Mouse (Mus musculus): Measurements from ENCODE around the gene Olfr642. TPM values are rescaled to one million over a fixed set of nuclear protein-coding genes. Genes with fewer than 3 reads are reported as not detected.

Gene Olfr642
- polyA plus RNA-seq, 1 experiment, result not detected

DNA sequence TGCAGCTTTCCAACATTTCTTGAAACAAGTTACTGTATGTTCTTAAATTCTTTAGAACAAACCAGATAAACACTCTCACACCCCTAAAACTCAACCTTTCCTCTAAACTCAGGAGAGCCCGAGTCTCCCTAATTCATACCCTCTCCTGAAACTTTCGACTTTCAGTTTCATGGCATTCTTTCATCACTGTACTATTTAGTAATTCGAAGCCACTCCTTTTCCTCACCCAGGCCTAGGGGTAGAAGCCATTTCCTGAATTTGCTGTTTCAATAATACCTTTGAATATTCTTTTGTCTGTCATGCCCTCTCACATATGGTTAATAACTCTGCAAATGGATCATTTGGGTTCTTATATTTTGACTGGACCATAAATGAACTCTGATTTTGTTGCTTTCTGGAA lies 25.5 kb downstream of the Olfr642 start:
- Histone ChIP-seq H3K27ac (ENCODE audit: insufficient read depth, low read length) (no peak overlapping the region), H3K27me3 (ENCODE audit: control insufficient read depth, insufficient read depth, low read length) (no peaks in the 10 kb centered on the region), H3K36me3 (ENCODE audit: control insufficient read depth, insufficient read depth, low read length) (no peaks in the 10 kb centered on the region), H3K4me1 (ENCODE audit: control insufficient read depth, insufficient read depth, insufficient read length) (no peaks in the 10 kb centered on the region), H3K4me3 (ENCODE audit: extremely low read depth, insufficient read depth, insufficient read length) (no peak overlapping the region)
- no peak for DNase-seq (ENCODE audit: low read depth in 1 of 2, low spot score in 2 of 2)
- TF ChIP-seq CTCF (IDR thresholded peaks at IDR 0.05; ENCODE audit: extremely low read depth, insufficient read depth, insufficient read length, insufficient replicate concordance) (no peak), POLR2A (IDR thresholded peaks at IDR 0.05; ENCODE audit: low read depth, low read length) (no peak)
- WGBS, result 80% methylated on average over 3 of the region's 3 CpGs

DNA sequence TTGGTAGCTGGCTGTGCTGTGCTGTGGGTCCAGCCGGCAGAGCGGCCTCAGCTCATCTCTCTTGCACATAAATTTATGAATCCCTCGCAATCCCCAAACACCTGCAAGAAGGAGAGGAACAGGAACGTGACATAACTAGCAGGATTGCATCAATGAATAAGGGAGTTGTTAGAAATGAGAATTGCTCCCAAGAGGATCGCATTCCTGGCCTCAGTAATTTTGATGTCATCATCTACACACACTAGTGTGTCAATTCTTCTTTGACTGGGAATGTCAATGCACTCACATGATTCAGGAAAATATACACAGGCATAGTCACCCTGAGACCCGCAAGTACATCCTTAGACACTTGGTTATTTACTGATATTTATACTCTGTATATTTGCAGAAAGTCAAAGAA lies 27.0 kb downstream of the Olfr642 start, which contains the start of gene Olfr640:
TSS of gene Olfr640 (minus strand) at position 101 of the 400 bp plus-strand sequence.
- no peak for DNase-seq (ENCODE audit: low read depth in 1 of 2, low spot score in 2 of 2)
- no peak for TF ChIP-seq CTCF (IDR thresholded peaks at IDR 0.05; ENCODE audit: extremely low read depth, insufficient read depth, insufficient read length, insufficient replicate concordance)
- no peak for TF ChIP-seq POLR2A (IDR thresholded peaks at IDR 0.05; ENCODE audit: low read depth, low read length)
- no peaks in the 10 kb centered on the region for H3K36me3 ChIP-seq (ENCODE audit: control insufficient read depth, insufficient read depth, low read length)
- no peaks in the 10 kb centered on the region for H3K27me3 ChIP-seq (ENCODE audit: control insufficient read depth, insufficient read depth, low read length)
- no peak within 1 kb of the TSS for H3K27ac ChIP-seq (ENCODE audit: insufficient read depth, low read length)
- 84% methylated on average over 6 of the region's 6 CpGs for WGBS
- H3K4me3 ChIP-seq (ENCODE audit: extremely low read depth, insufficient read depth, insufficient read length), result no peak within 1 kb of the TSS
- no peaks in the 10 kb centered on the region for H3K4me1 ChIP-seq (ENCODE audit: control insufficient read depth, insufficient read depth, insufficient read length)

DNA sequence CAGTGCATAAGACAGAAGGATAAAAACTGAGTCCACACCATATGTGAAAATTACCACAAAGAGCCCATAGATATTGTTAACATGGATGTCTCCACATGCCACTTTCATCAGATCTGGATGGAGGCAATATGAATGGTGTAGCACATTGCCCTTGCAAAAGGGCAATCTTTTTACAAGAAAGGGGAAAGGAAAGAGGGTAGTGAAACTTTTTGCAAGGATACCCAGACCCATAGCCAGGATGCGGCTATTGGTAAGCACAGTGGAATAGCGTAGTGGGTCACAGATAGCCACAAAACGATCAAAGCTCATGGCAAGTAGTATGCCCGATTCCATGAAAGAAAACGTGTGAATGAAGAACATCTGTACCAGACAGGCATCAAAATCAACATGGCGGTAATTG lies 30.8 kb downstream of the Olfr642 start:
- 90% methylated on average over 6 of the region's 6 CpGs for WGBS
- H3K36me3 ChIP-seq (ENCODE audit: control insufficient read depth, insufficient read depth, low read length), result no peaks in the 10 kb centered on the region

DNA sequence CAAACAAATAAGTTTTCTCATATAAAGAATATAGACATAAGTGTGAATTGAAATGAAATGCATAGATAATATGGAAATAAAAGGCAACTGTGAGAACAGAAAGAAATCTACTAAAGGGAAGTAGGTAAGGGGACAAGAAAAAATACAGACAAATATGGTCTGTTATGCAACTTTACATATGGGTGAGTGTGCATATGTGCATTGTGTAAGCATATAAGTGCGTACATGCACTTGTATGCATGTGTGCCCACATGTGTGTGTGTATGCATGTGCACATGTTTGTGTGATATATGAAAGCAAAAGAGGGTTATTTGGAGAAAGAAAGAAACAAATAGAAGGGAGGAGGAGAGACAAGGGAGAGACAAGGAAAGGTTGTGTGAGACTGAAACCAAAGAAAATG lies 33.5 kb downstream of the Olfr642 start:
- no peak for DNase-seq (ENCODE audit: low read depth in 1 of 2, low spot score in 2 of 2)
- no peaks in the 10 kb centered on the region for H3K4me1 ChIP-seq (ENCODE audit: control insufficient read depth, insufficient read depth, insufficient read length)
- H3K27me3 ChIP-seq (ENCODE audit: control insufficient read depth, insufficient read depth, low read length), result no peaks in the 10 kb centered on the region
- no peak overlapping the region for H3K4me3 ChIP-seq (ENCODE audit: extremely low read depth, insufficient read depth, insufficient read length)
- no peak overlapping the region for H3K27ac ChIP-seq (ENCODE audit: insufficient read depth, low read length)
- no peaks in the 10 kb centered on the region for H3K36me3 ChIP-seq (ENCODE audit: control insufficient read depth, insufficient read depth, low read length)
- TF ChIP-seq CTCF (IDR thresholded peaks at IDR 0.05; ENCODE audit: extremely low read depth, insufficient read depth, insufficient read length, insufficient replicate concordance), result no peak
- no peak for TF ChIP-seq POLR2A (IDR thresholded peaks at IDR 0.05; ENCODE audit: low read depth, low read length)
- WGBS, result 83% methylated on average over 1 of the region's 1 CpGs

More for the DNA sequence above, 30.8 kb downstream of the Olfr642 start:
- DNase-seq (ENCODE audit: low read depth in 1 of 2, low spot score in 2 of 2), result no peak
- Histone ChIP-seq H3K4me3 (ENCODE audit: extremely low read depth, insufficient read depth, insufficient read length) (no peak overlapping the region), H3K27me3 (ENCODE audit: control insufficient read depth, insufficient read depth, low read length) (no peaks in the 10 kb centered on the region), H3K27ac (ENCODE audit: insufficient read depth, low read length) (no peak overlapping the region), H3K4me1 (ENCODE audit: control insufficient read depth, insufficient read depth, insufficient read length) (no peaks in the 10 kb centered on the region)
- TF ChIP-seq CTCF (IDR thresholded peaks at IDR 0.05; ENCODE audit: extremely low read depth, insufficient read depth, insufficient read length, insufficient replicate concordance) (no peak), POLR2A (IDR thresholded peaks at IDR 0.05; ENCODE audit: low read depth, low read length) (no peak)

DNA sequence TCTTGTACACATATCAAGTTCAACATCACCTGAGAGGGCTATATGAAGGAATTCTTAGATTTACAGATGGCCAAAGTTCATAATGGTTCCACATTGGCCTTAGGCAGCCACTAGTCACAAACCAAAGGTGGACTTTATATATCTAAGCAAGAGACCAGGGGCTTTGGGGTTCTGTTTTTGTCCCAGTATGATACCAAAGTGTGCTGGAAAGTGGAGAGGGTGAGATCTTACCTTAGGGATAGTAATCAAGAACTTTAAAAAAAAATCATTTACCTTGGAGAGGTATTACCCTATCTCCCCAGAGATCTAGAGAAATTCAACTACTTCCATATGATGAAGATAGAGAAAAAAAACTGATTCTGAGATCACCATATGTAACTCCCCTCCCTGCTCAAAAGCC lies 35.3 kb downstream of the Olfr642 start, which contains the start of gene Olfr639:
TSS of gene Olfr639 (minus strand) at position 101 of the 400 bp plus-strand sequence.
- Histone ChIP-seq H3K36me3 (ENCODE audit: control insufficient read depth, insufficient read depth, low read length) (no peaks in the 10 kb centered on the region), H3K27me3 (ENCODE audit: control insufficient read depth, insufficient read depth, low read length) (no peaks in the 10 kb centered on the region), H3K4me1 (ENCODE audit: control insufficient read depth, insufficient read depth, insufficient read length) (no peaks in the 10 kb centered on the region), H3K4me3 (ENCODE audit: extremely low read depth, insufficient read depth, insufficient read length) (no peak within 1 kb of the TSS), H3K27ac (ENCODE audit: insufficient read depth, low read length) (no peak within 1 kb of the TSS)
- no peak for DNase-seq (ENCODE audit: low read depth in 1 of 2, low spot score in 2 of 2)
- TF ChIP-seq POLR2A (IDR thresholded peaks at IDR 0.05; ENCODE audit: low read depth, low read length), result no peak
- TF ChIP-seq CTCF (IDR thresholded peaks at IDR 0.05; ENCODE audit: extremely low read depth, insufficient read depth, insufficient read length, insufficient replicate concordance), result no peak

DNA sequence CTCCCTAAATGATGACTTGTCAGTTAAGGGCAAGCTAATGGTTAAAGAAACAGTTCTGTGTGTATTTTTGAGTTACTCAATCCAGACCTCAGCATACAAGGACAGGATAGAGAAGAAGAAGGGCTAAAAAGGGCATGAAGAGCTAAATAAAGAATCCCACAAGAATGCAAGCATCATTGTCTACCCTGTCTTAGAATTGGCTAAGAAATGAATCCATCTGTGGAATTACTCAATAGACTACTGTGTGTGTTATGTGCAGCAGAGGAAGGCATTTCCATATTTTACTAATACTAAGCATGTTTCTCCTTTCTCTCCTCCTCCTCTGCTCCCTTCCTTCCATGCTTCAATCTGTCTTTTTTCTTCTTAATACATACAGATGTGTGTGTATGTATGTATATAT lies 53.3 kb downstream of the Olfr642 start:
- TF ChIP-seq POLR2A (IDR thresholded peaks at IDR 0.05; ENCODE audit: low read depth, low read length) (no peak), CTCF (IDR thresholded peaks at IDR 0.05; ENCODE audit: extremely low read depth, insufficient read depth, insufficient read length, insufficient replicate concordance) (no peak)
- DNase-seq (ENCODE audit: low read depth in 1 of 2, low spot score in 2 of 2), result no peak
- Histone ChIP-seq H3K27me3 (ENCODE audit: control insufficient read depth, insufficient read depth, low read length) (no peaks in the 10 kb centered on the region), H3K27ac (ENCODE audit: insufficient read depth, low read length) (no peak overlapping the region), H3K4me3 (ENCODE audit: extremely low read depth, insufficient read depth, insufficient read length) (no peak overlapping the region), H3K36me3 (ENCODE audit: control insufficient read depth, insufficient read depth, low read length) (no peaks in the 10 kb centered on the region), H3K4me1 (ENCODE audit: control insufficient read depth, insufficient read depth, insufficient read length) (no peaks in the 10 kb centered on the region)

DNA sequence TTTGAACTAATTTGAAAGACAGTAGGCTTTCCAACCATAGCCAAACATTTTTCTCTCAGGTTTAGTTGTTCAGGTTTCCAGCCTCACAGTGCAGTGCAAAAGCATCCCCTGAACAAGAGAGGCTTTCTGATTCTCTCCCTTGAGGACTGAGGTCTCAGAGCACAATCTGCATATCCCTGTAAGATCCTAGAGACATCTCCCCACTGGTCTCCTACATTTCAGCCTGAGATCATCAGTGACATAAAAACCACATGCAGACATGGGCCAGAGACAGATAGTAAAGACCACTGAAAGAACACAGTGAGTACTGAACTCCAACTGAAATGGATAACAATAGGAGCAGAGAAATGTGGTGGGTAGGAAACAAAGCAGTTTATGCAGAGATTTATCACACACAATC lies 54.0 kb downstream of the Olfr642 start, which contains the start of gene Olfr638:
TSS of gene Olfr638 (plus strand) at position 301 of the 400 bp plus-strand sequence.
- no peaks in the 10 kb centered on the region for H3K27me3 ChIP-seq (ENCODE audit: control insufficient read depth, insufficient read depth, low read length)
- no peak within 1 kb of the TSS for H3K27ac ChIP-seq (ENCODE audit: insufficient read depth, low read length)
- no peaks in the 10 kb centered on the region for H3K36me3 ChIP-seq (ENCODE audit: control insufficient read depth, insufficient read depth, low read length)
- H3K4me3 ChIP-seq (ENCODE audit: extremely low read depth, insufficient read depth, insufficient read length), result no peak within 1 kb of the TSS
- DNase-seq (ENCODE audit: low read depth in 1 of 2, low spot score in 2 of 2), result no peak
- no peaks in the 10 kb centered on the region for H3K4me1 ChIP-seq (ENCODE audit: control insufficient read depth, insufficient read depth, insufficient read length)
- no peak for TF ChIP-seq POLR2A (IDR thresholded peaks at IDR 0.05; ENCODE audit: low read depth, low read length)
- TF ChIP-seq CTCF (IDR thresholded peaks at IDR 0.05; ENCODE audit: extremely low read depth, insufficient read depth, insufficient read length, insufficient replicate concordance), result no peak

Other genes starting within 250 kb of the Olfr642 start
- 8,577 and 15,977 TPM in 2 replicates for gene Hbb-bt, start 238.7 kb downstream of the Olfr642 start, polyA plus RNA-seq (2012; rRNA removed)
- 71,783 and 120,196 TPM in 2 replicates for gene Hbb-bs, start 224.6 kb downstream of the Olfr642 start, polyA plus RNA-seq (2012; rRNA removed)
- gene Hbb-bh2, start 212.1 kb downstream of the Olfr642 start, polyA plus RNA-seq (2012; rRNA removed), result not detected in 2 replicates
- 0.15 TPM in 1 of 2 replicates, not detected in the other for gene Hbb-bh1, start 209.5 kb downstream of the Olfr642 start, polyA plus RNA-seq (2012; rRNA removed)
- gene Hbb-y, start 199.4 kb downstream of the Olfr642 start, polyA plus RNA-seq (2012; rRNA removed), result 0.14 TPM in 1 of 2 replicates, not detected in the other
- not detected in 2 replicates for gene Olfr66, start 166.4 kb downstream of the Olfr642 start, polyA plus RNA-seq (2012; rRNA removed)
- gene Olfr64, start 158.2 kb downstream of the Olfr642 start, polyA plus RNA-seq (2012; rRNA removed), result not detected in 2 replicates
- not detected in 2 replicates for gene Olfr65, start 149.2 kb downstream of the Olfr642 start, polyA plus RNA-seq (2012; rRNA removed)
- not detected in 2 replicates for gene Olfr631, start 123.8 kb downstream of the Olfr642 start, polyA plus RNA-seq (2012; rRNA removed)
- not detected in 2 replicates for gene Olfr632, start 118.3 kb downstream of the Olfr642 start, polyA plus RNA-seq (2012; rRNA removed)
- gene Olfr633, start 108.2 kb downstream of the Olfr642 start, polyA plus RNA-seq (2012; rRNA removed), result not detected in 2 replicates
- gene Olfr635, start 81.5 kb downstream of the Olfr642 start, polyA plus RNA-seq (2012; rRNA removed), result not detected in 2 replicates
- gene Olfr638, start 53.9 kb downstream of the Olfr642 start, polyA plus RNA-seq (2012; rRNA removed), result not detected in 2 replicates
- gene Olfr639, start 35.4 kb downstream of the Olfr642 start, polyA plus RNA-seq (2012; rRNA removed), result not detected in 2 replicates
- gene Olfr640, start 27.1 kb downstream of the Olfr642 start, polyA plus RNA-seq (2012; rRNA removed), result not detected in 2 replicates
- gene Olfr641, start 17.2 kb downstream of the Olfr642 start, polyA plus RNA-seq (2012; rRNA removed), result not detected in 2 replicates
- gene 4930516K23Rik, start 8.8 kb upstream of the Olfr642 start, polyA plus RNA-seq (2012; rRNA removed), result not detected in 2 replicates
- gene Olfr644, start 19.2 kb upstream of the Olfr642 start, polyA plus RNA-seq (2012; rRNA removed), result not detected in 2 replicates
- gene Olfr645, start 32.8 kb upstream of the Olfr642 start, polyA plus RNA-seq (2012; rRNA removed), result not detected in 2 replicates
- gene Olfr646, start 52.2 kb upstream of the Olfr642 start, polyA plus RNA-seq (2012; rRNA removed), result 0.08 TPM in 1 of 2 replicates, not detected in the other
- gene Ubqln5, start 77.2 kb upstream of the Olfr642 start, polyA plus RNA-seq (2012; rRNA removed), result not detected in 2 replicates
- gene Olfr643, start 84.7 kb upstream of the Olfr642 start, polyA plus RNA-seq (2012; rRNA removed), result not detected in 2 replicates
- gene Ubqln3, start 90.6 kb upstream of the Olfr642 start, polyA plus RNA-seq (2012; rRNA removed), result not detected in 2 replicates
- gene Ubqlnl, start 97.9 kb upstream of the Olfr642 start, polyA plus RNA-seq (2012; rRNA removed), result not detected in 2 replicates
- not detected in 2 replicates for gene Olfm5, start 112.2 kb upstream of the Olfr642 start, polyA plus RNA-seq (2012; rRNA removed)
- not detected in 2 replicates for gene Olfr648, start 130.7 kb upstream of the Olfr642 start, polyA plus RNA-seq (2012; rRNA removed)
- gene Olfr649, start 143.3 kb upstream of the Olfr642 start, polyA plus RNA-seq (2012; rRNA removed), result not detected in 2 replicates
- gene Trim6, start 166.1 kb upstream of the Olfr642 start, polyA plus RNA-seq (2012; rRNA removed), result 0.34 and 0.36 TPM in 2 replicates
- 13.5 and 14.5 TPM in 2 replicates for gene Trim34a, start 191.8 kb upstream of the Olfr642 start, polyA plus RNA-seq (2012; rRNA removed)
- 1.7 and 1.8 TPM in 2 replicates for gene Trim5, start 235.4 kb upstream of the Olfr642 start, polyA plus RNA-seq (2012; rRNA removed)

Data from spleen, adult 2 months (tissue).